Mouse (Mus musculus) heart, postnatal 14 days (tissue): ENCODE data around the gene Trmt10c. TPM values are rescaled to one million over a fixed set of nuclear protein-coding genes. Genes with fewer than 3 reads are reported as not detected.
"Not testable (repeated sequence)": the region's sequence is repeated elsewhere in the genome, so short reads cannot be mapped to it uniquely, and the experiment has no call there.

Source experiments
- DNase-seq, 2 experiments: peaks; one replicate each; pipeline ENCODE4 v3.0.0; 2021 to 2022
- intact Hi-C: fragments of 180-260 bp; cut with DNase I; formaldehyde crosslinking; loops from one replicate; pipeline ENCODE4 v1.15.1; 2025
- total RNA-seq, 2 experiments: library from RNA; stranded (reverse); gene quantifications; 2 replicates each; pipeline ENCODE4 v1.2.3; 2021

The Trmt10c gene
- total RNA-seq, 2 experiments from 2014 or later, result 10.9 to 13.0 TPM

DNA sequence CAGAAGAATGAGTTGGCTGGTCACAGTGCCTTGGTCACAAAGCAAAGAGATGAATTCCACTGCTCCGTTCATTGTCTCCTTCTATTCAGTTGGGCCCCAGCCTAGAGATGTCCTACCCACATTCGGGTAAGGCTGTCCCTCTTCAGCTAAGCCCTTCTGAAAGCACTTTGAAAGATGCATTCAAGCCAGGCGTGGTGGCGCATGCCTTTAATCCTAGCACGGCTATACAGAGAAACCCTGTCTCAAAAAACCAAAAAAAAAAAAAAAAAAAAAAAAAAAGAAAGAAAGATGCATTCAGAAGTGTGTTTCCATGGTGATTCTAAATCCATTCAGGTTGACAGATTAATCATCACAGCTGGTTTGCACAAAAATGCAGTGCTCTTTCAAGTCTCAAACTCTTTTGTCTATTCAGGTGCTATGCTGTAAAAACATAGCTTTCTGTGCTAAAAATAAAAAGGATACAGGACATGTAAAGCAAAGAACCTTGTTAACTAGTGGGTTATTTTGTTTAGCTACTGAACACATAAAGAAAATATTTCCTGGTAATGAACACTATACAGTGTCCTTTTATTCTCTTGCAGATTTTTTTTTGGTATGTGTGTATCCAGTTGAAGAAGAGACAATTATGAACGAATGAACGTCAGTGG, 19.4 kb upstream of the Trmt10c start:
- intact Hi-C loops, result no loop called here
- DNase-seq, result no peak

DNA sequence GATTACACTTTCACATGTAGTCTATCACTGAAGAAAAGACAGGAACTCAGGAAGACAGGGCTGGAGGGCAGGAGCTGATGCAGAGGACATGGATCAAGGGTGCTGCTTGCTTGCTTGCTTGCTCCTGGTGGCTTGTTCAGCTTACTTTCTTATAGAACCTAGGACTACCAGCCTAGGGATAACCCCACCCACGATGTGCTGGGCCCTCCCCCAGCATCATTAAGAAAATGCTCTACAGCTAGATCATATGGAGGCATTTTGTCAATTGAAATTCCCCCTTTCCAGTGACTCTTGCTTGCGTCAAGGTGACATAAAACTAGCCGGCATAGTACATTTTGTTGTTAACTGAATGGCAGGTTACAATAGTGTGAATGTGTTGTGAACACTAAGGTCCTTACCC, 18.3 kb upstream of the Trmt10c start:
- intact Hi-C loops, result no loop called here
- DNase-seq, result no peak

DNA sequence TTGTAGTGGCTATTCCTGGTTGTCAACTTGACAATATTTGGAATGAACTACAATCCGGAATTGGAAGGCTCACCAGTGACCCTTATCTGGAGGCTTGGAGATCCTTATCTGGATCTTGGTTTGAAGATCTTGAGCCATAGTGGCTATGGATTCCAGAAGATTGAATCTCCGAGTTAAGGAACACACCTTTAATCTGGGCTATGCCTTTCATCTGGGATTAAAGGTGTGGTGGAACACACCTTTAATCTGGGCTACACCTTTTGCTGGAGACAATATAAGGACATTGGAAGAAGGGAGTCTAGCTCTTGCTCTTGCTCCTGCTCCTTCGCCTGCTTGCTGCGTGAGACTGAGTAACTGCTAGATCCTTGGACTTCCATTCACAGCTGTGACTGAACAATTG, 10.4 kb upstream of the Trmt10c start, which contains the start of gene Senp7:
Senp7 (plus strand) TSS at position 301 of the 400 bp plus-strand sequence.
- DNase-seq, intact Hi-C loops: not testable (repeated sequence)

- DNase-seq, result no peak
- intact Hi-C loops, result no loop called here
Measured at GRCm38 (mm10) chr16:56038090-56038489, 471 bp upstream of the Trmt10c start.

DNA sequence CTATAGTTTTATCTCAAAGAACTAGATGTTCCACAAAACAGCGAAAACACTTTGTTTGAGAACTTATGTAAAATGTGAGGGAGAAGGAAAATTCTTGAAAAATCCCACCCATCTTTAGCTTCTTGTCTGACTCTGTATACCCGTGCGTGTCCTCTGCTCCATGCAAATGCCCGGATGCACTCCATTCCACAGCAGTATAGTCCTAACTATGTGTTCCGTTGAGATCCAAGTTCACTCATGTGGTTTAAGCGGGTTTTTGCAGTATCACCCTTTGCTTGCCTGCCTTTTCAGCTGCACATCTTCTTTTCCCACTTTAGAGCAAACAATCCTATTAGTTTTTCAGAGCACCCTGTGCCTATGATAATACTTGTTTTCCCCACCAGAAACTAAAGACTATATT, 1.1 kb downstream of the Trmt10c start:
- intact Hi-C loops, result no loop called here
- no peak for DNase-seq

DNA sequence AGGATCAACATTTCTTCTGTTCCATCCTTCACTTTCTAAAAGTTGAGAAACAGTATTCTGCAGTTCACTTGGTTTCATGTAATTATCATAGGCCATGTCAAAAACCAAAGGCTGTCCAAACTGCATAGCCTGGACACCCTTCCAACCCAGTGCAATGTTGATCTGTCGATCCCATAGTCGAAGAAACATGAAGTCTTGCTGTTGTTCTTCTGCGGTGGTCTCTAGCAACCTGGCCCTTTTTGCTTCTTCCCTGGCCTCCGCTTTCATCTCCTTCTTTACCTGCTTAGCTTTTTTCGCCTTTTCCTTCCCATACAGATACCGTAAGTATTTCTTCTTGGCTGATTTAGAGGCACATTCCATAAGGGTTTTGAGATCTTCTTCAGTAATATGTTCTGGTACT, 3.1 kb downstream of the Trmt10c start:
- no peak for DNase-seq
- intact Hi-C loops, result loop anchor here (5.0 kb wide), 1 partner anchor 38 kb away; no protein-coding TSS in a partner anchor

DNA sequence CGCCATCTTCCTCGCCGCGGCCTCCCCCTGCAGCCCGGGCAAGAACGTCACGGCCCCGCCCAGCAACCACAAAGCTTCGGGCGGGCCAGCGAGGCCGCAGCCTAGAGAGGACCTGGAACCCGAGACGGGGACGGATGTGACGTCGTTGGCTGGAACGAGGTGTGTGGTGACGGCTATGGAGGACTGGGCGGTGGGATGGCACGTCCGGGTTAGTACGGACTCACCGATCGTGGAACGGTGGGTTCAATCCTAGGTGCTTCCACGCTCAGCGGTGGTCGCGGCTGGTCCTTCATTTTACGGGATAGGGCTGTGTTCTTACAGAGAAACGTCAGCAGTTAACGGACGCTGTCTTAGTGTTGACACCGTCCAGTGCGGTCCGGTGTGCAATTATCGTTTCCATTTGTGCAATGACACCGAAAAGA, 7.9 kb downstream of the Trmt10c start, which contains the start of gene Pcnp:
Pcnp (minus strand) TSS at position 79 of the 422 bp plus-strand sequence.
- intact Hi-C loops, result loop anchor here (2.0 to 5.0 kb wide), 2 partner anchors 43 to 55 kb away; no protein-coding TSS in a partner anchor
- DNase-seq, result peak; percentile 98 to 99

DNA sequence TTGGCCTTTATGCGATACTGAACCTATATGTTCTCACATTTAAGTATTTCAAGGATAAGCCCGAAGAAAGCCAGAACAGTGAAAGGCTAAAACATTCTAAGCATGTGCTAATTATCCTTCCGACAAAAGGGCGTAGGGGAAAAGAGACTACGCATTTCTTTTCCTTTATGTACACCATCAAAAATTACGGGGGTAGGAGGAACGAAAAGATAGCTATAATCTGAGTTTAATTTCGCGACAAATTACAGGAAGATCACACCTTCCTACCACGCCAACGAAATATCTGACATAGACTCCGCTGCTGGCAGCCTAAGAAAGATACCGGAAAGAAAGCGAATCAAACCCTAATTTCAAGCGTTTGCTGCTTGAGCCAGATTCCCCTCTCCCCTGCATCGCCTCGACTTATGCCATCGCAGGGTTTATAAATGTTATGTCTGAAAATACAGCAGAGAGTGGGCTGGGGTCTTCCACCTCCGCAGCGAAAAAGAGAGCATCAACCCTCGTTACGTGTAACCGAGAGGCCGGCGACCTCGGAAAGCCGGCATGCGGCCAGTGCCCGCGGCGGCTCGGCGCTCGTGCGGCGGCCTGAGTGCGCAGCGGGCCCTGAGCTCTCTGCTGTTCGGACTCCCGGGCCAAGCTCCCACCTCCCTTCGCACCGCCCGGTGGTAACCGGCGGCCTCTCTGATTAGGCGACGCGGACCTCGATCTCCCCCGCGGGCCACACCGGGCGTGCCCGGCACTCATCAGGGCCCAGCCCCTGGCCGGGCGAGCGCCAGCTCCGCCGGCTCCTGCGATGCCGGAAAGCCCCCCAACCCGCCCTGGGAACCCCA, 8.7 kb downstream of the Trmt10c start:
- intact Hi-C loops, result loop anchor here (2.0 kb wide), 1 partner anchor 54 kb away; no protein-coding TSS in a partner anchor
- DNase-seq, result no peak

DNA sequence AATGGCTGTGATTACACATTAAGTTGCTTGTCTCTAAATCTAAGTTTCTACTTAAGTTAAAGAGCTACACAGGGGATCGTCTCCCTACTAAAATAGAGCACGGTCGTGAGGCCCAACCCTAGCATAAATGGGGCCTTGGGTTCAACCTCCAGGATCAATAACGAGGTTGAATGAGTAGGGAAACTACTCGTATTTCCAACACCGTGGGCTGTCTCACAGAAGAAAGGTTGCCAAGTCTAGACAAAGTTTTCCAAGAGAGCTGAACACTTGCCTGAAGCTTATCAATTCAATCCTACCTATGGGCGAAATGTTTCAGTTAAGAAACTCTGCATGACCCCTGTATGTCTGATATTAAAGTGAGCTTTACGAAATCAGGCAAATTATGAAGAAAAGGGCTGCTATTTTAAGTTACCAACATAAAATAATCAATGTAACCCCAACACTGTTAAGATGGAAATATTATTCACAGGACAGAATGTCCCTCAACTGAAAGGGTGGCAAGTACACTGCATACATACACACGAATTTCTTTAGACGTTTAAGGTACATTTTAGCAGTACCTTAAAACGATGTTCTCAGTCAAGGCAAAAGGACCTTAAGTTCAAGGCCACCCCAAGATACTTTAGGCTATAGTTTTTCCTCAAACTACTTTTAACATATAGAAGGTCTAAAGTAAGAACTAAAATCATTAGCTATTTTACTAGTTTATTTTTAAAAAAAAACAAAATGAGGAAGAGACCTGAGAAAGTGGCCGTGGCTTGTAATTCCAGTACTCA, 9.6 kb downstream of the Trmt10c start:
- no peak for DNase-seq
- intact Hi-C loops, result loop anchor here (2.0 kb wide), 1 partner anchor 53 kb away; no protein-coding TSS in a partner anchor

GRCm38 (mm10) chr16:56019660-56020059, 18.0 kb downstream of the Trmt10c start:
- intact Hi-C loops, result no loop called here
- no peak for DNase-seq

DNA sequence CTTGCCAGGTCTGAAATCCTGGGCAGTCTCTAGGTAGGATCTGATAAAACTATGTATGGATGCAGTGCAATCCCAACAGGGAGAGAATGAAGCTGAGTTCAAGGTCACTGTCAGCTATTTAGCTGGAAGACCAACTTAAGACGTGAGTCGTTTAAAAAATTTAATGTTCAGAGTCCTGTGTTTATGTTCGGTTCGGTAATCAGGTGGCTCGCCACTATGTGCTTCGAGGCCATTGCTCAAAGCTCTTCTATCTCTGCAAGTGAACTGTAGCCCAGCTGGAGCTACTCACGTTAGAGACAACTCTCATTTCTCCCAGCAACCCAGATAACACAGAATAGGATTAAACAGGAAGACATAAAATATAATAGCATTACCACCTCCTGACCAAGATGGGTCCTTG, 23.5 kb downstream of the Trmt10c start:
- intact Hi-C loops, result no loop called here
- DNase-seq, result no peak

GRCm38 (mm10) chr16:56012789-56013743, 24.6 kb downstream of the Trmt10c start:
- intact Hi-C loops, result no loop called here
- no peak for DNase-seq

GRCm38 (mm10) chr16:56008862-56009261, 28.8 kb downstream of the Trmt10c start:
- DNase-seq, result no peak
- intact Hi-C loops, result no loop called here

DNA sequence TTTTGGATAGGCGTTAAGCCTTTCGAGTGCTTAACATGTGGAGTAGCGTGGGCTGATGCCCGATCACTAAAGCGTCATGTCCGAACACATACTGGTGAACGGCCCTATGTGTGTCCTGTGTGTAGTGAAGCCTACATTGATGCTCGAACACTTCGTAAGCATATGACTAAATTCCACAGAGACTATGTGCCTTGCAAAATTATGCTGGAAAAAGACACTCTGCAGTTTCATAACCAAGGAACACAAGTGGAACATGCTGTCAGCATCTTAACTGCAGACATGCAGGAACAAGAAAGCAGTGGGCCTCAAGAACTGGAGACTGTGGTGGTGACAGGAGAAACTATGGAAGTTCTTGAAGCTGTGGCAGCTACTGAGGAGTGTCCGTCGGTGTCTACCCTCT, 30.8 kb downstream of the Trmt10c start:
- DNase-seq, result no peak

GRCm38 (mm10) chr16:55994235-55994634, 43.4 kb downstream of the Trmt10c start:
- no peak for DNase-seq
- intact Hi-C loops, result no loop called here

More for the DNA sequence above, 30.8 kb downstream of the Trmt10c start:
- intact Hi-C loops, result no loop called here

GRCm38 (mm10) chr16:55990311-55990710, 47.3 kb downstream of the Trmt10c start:
- intact Hi-C loops, result no loop called here
- DNase-seq, result no peak

DNA sequence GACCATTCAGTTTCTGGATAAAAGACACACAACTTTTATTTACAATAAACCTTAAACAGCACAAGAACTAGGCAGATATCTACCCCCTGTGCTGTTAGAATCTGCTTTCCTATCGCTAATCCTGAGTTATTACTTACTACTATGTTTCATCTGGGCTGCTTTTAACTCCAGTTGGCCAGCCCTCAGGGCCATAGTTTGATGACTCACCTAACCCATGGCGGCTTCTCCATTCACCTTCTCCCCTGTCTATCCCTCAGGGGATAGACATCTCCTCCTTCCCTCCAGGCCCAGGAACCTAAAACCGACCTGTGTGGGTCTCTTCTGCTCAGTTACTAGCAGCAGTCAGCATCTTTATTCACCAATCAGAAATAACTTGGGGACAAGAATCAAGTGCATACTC, 51.6 kb downstream of the Trmt10c start:
- intact Hi-C loops, result no loop called here
- no peak for DNase-seq
